In genomic region chr2:59407512-59407988, GRCm38 (mm10) we compare ENCODE assay signal across 10 mouse cellular contexts.
A peak's percentile ranks its signal among the peaks of the same experiment; 100 is the strongest.
DNase-seq lines count a peak whose midpoint lies in the region; ATAC-seq lines count a peak whose summit lies in the region.
"Had no signal": no experiment of that assay in that cellular context is flagged by ENCODE, and none has a peak within 500 bp of the region (broad histone marks: within the 10 kb centered on the region; RNA-seq: fewer than 3 reads in every experiment).

No protein-coding gene starts in this region.

- H3K4me2 ChIP-seq in forebrain, embryonic 14.5 days (ENCODE audit: low read length): no peak overlapping the region

- ATAC-seq in forebrain, embryonic 14.5 days: peak; percentile 46; the same call in 1 of the 2 replicates

- H3K9me3 ChIP-seq in forebrain, embryonic 14.5 days (replicated peaks; ENCODE audit: control insufficient read depth, low read length): no peaks in the 10 kb centered on the region
- H3K9me3 ChIP-seq in hindbrain, embryonic 10.5 days: peaks cover under 1% of the 10 kb centered on the region; the same call in 1 of the 2 replicates
- H3K9me3 ChIP-seq: G1E had no signal

- no peaks in the 10 kb centered on the region for H3K36me3 ChIP-seq in forebrain, embryonic 14.5 days (ENCODE audit: control insufficient read depth, insufficient read depth, low read length)
- H3K36me3 ChIP-seq in hindbrain, embryonic 10.5 days: no peaks in the 10 kb centered on the region
- H3K36me3 ChIP-seq: G1E had no signal

- no peak overlapping the region for H3K9ac ChIP-seq in forebrain, embryonic 14.5 days (ENCODE audit: low read length)
- H3K9ac ChIP-seq: liver, embryonic 14.5 days had no signal

- no peaks in the 10 kb centered on the region for H3K4me1 ChIP-seq in forebrain, embryonic 14.5 days (ENCODE audit: control insufficient read depth, insufficient read depth, low read length)
- H3K4me1 ChIP-seq in hindbrain, embryonic 10.5 days (replicated peaks): peaks cover 21% of the 10 kb centered on the region

- intact Hi-C loops in left cerebral cortex, postnatal 4 days (cut with DNase I): no loop called here

- WGBS in forebrain, embryonic 14.5 days: 69% methylated on average over 13 of the region's 13 CpGs
- WGBS in hindbrain, embryonic 10.5 days: 43% methylated on average over 13 of the region's 13 CpGs

- H3K27me3 ChIP-seq in forebrain, embryonic 14.5 days (replicated peaks; ENCODE audit: control insufficient read depth, insufficient read depth, low read length): no peaks in the 10 kb centered on the region
- H3K27me3 ChIP-seq in hindbrain, embryonic 10.5 days (ENCODE audit: insufficient read depth, poor library complexity, severe bottlenecking): no peaks in the 10 kb centered on the region

- H3K27ac ChIP-seq in forebrain, embryonic 14.5 days (ENCODE audit: low read depth, low read length): no peak overlapping the region
- H3K27ac ChIP-seq in hindbrain, embryonic 10.5 days: peak overlapping the region; percentile 76
- H3K27ac ChIP-seq: liver, embryonic 14.5 days had no signal

- DNase-seq in right cerebral cortex, adult 18-20 months: peak; percentile 67
- no peak for DNase-seq in right cerebral cortex, postnatal 25 days
- no peak for DNase-seq in forebrain, embryonic 14.5 days (ENCODE audit: low spot score)
- peak; percentile 69 for DNase-seq in hindbrain, embryonic 10.5 days (ENCODE audit: low spot score)
- peak; percentile 82 for DNase-seq in left cerebral cortex, postnatal 4 days
- peak; percentile 51 for DNase-seq in right cerebral cortex, postnatal 4 days
- no peak for DNase-seq in T-cell, adult 2 months (ENCODE audit: low spot score)
- DNase-seq in thymus, postnatal 0 days (ENCODE audit: low spot score): no peak

- H3K4me3 ChIP-seq in forebrain, embryonic 14.5 days (ENCODE audit: low read depth, low read length): no peak overlapping the region
- no peak overlapping the region for H3K4me3 ChIP-seq in hindbrain, embryonic 10.5 days

Comparison
In these comparisons a context has a peak if more than half of its experiments do, and no peak if none do; other contexts are left out.
1. DNase-seq: peak in right cerebral cortex, adult 18-20 months (single experiment), hindbrain, embryonic 10.5 days (single experiment), left cerebral cortex, postnatal 4 days (single experiment) and right cerebral cortex, postnatal 4 days (single experiment); none in right cerebral cortex, postnatal 25 days (single experiment), forebrain, embryonic 14.5 days (single experiment), T-cell, adult 2 months (single experiment) and thymus, postnatal 0 days (single experiment).